Mouse (Mus musculus): Measurements from ENCODE around the gene Itih2. TPM values are rescaled to one million over a fixed set of nuclear protein-coding genes. Genes with fewer than 3 reads are reported as not detected.

Itih2 gene
- total and polyA plus RNA-seq, 3 experiments: not detected

GRCm38 (mm10) chr2:10118751-10119150 lies 12.4 kb downstream of the Itih2 start:
- Histone ChIP-seq H3K9me3 (replicated peaks; ENCODE audit: insufficient read depth, low read length) (no peaks in the 10 kb centered on the region), H3K27me3 (ENCODE audit: control insufficient read depth in 1 of 2, insufficient read depth in 2 of 2, low read length in 2 of 2) (peaks cover 0 to 8% of the 10 kb centered on the region in 2 experiments), H3K36me3 (ENCODE audit: control insufficient read depth in 1 of 2, insufficient read depth in 2 of 2, low read length in 2 of 2) (no peaks in the 10 kb centered on the region), H3K9ac (ENCODE audit: control insufficient read depth, low read depth, low read length, poor library complexity, severe bottlenecking) (no peak overlapping the region), H3K27ac (ENCODE audit: control insufficient read depth, low read depth, low read length) (no peak overlapping the region), H3K4me3 (ENCODE audit: control insufficient read depth in 1 of 2, insufficient read depth in 1 of 2, low read depth in 2 of 2, low read length in 2 of 2) (no peak overlapping the region), H3K4me1 (ENCODE audit: control insufficient read depth in 1 of 2, insufficient read depth in 2 of 2, low read length in 2 of 2) (no peaks in the 10 kb centered on the region), H3K79me2 (ENCODE audit: control insufficient read depth, insufficient read depth, low read length, poor library complexity) (no peaks in the 10 kb centered on the region)
- DNase-seq (ENCODE audit: low read depth, low spot score): no peak
- TF ChIP-seq POLR2AphosphoS5 (IDR thresholded peaks at IDR 0.05; ENCODE audit: borderline replicate concordance, low read depth, low read length) (no peak), TAL1 (IDR thresholded peaks at IDR 0.05; ENCODE audit: low read length) (no peak)

DNA sequence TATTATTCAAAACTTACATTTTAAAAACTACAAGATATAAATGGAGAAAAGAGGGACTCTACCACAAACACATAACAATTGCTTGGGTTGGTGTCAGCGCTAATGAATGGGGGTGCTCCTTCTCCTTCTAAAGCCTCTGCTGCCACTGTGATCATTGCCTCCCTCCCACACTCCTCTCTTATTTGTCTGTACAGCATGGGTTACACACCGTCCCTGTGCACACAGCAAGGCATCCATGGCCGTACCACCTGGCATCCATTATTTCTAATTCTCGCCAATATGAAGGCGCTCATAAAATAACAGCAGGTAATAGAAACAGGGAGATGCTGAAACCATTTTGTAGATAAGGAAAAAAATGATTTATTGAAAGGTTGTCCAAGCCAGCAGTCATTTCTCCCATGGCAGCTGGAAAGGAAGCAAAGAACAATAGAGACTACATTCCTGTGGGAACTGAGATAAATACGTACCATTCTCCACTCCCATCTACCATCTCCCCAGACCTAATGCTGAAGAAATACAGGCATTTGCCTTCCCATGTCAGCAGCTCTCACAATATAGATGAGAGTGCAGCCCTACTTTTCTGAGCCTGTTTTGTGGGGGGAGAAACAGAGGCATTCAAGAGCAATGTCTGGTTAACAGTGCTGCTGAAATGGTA lies 22.5 kb downstream of the Itih2 start:
- Histone ChIP-seq H3K27ac (ENCODE audit: control insufficient read depth, low read depth, low read length) (no peak overlapping the region), H3K36me3 (ENCODE audit: control insufficient read depth in 1 of 2, insufficient read depth in 2 of 2, low read length in 2 of 2) (no peaks in the 10 kb centered on the region), H3K79me2 (ENCODE audit: control insufficient read depth, insufficient read depth, low read length, poor library complexity) (no peaks in the 10 kb centered on the region), H3K9me3 (replicated peaks; ENCODE audit: insufficient read depth, low read length) (no peaks in the 10 kb centered on the region), H3K4me1 (ENCODE audit: control insufficient read depth in 1 of 2, insufficient read depth in 2 of 2, low read length in 2 of 2) (no peaks in the 10 kb centered on the region), H3K9ac (ENCODE audit: control insufficient read depth, low read depth, low read length, poor library complexity, severe bottlenecking) (no peak overlapping the region), H3K4me3 (ENCODE audit: control insufficient read depth in 1 of 2, insufficient read depth in 1 of 2, low read depth in 2 of 2, low read length in 2 of 2) (no peak overlapping the region), H3K27me3 (ENCODE audit: control insufficient read depth in 1 of 2, insufficient read depth in 2 of 2, low read length in 2 of 2) (no peaks in the 10 kb centered on the region; a peak in 2 of 4 replicates)
- TF ChIP-seq TCF12 (IDR thresholded peaks at IDR 0.05; ENCODE audit: low read depth, low read length) (no peak), ELF1 (IDR thresholded peaks at IDR 0.05; ENCODE audit: low read depth, low read length) (no peak), MAZ (IDR thresholded peaks at IDR 0.05; ENCODE audit: low read depth, low read length) (no peak), RCOR1 (IDR thresholded peaks at IDR 0.05; ENCODE audit: low read depth, low read length) (no peak), POLR2A (IDR thresholded peaks at IDR 0.05; ENCODE audit: control insufficient read depth in 1 of 2, insufficient read depth in 1 of 2, low read depth in 1 of 2, low read length in 2 of 2, poor library complexity in 1 of 2) (no peak), CHD2 (IDR thresholded peaks at IDR 0.05; ENCODE audit: low read length) (no peak), E2F4 (IDR thresholded peaks at IDR 0.05; ENCODE audit: borderline replicate concordance, low read depth, low read length) (no peak), SIN3A (IDR thresholded peaks at IDR 0.05; ENCODE audit: low read length) (no peak), CHD1 (IDR thresholded peaks at IDR 0.05; ENCODE audit: low read depth, low read length) (no peak), GATA1 (IDR thresholded peaks at IDR 0.05; ENCODE audit: low read depth, low read length) (no peak), MEF2A (IDR thresholded peaks at IDR 0.05; ENCODE audit: extremely low read depth, insufficient replicate concordance, low read depth, low read length, poor library complexity, severe bottlenecking) (no peak), MYB (IDR thresholded peaks at IDR 0.05; ENCODE audit: low read depth, low read length) (no peak), MYC (IDR thresholded peaks at IDR 0.05; ENCODE audit: low read depth, low read length) (no peak), NELFE (IDR thresholded peaks at IDR 0.05; ENCODE audit: low read depth, low read length) (no peak), GABPA (IDR thresholded peaks at IDR 0.05; ENCODE audit: low read depth, low read length) (no peak), USF1 (IDR thresholded peaks at IDR 0.05; ENCODE audit: low read depth, low read length) (no peak), MAFK (IDR thresholded peaks at IDR 0.05; ENCODE audit: borderline replicate concordance, low read depth, low read length) (no peak), EP300 (IDR thresholded peaks at IDR 0.05; ENCODE audit: low read depth in 1 of 2, low read length in 2 of 2) (no peak)
- DNase-seq (ENCODE audit: low read depth, low spot score): no peak

All from MEL (cell line).